Mouse (Mus musculus) adrenal gland, postnatal 10 days (tissue): Measurements from ENCODE around the gene Syt11. TPM values are rescaled to one million over a fixed set of nuclear protein-coding genes. Genes with fewer than 3 reads are reported as not detected.
"Not testable (repeated sequence)": the region's sequence is repeated elsewhere in the genome, so short reads cannot be mapped to it uniquely, and the experiment has no call there.

Source experiments
- DNase-seq: peaks from one replicate; pipeline ENCODE4 v3.0.0; 2021; ENCODE audit warnings: mixed read lengths
- long read RNA-seq, 2 experiments: library from polyadenylated mRNA; stranded (forward); transcript quantifications; one replicate each; pipeline ENCODE4 v2.0.0; 2021
- total RNA-seq, 2 experiments: library from RNA; stranded (reverse); gene quantifications; 2 replicates each; pipeline ENCODE4 v1.2.3; 2021

Syt11 gene
- total RNA-seq: 10 to 100 TPM; 10.5 to 18.4 TPM
- long read RNA-seq, experiment 1, full-length matches to known transcripts: 1 of 3 reads
- long read RNA-seq, experiment 1, partial matches to known transcripts: 0 of 3 reads
- long read RNA-seq, experiment 1, other reads (novel, unspliced or antisense): 2 of 3 reads
- long read RNA-seq, experiment 2, full-length matches to known transcripts: 1 of 4 reads
- long read RNA-seq, experiment 2, partial matches to known transcripts: 0 of 4 reads
- long read RNA-seq, experiment 2, other reads (novel, unspliced or antisense): 3 of 4 reads

GRCm38 (mm10) chr3:88774939-88775841 lies at the start of gene Syt11:
TSS of gene Syt11 (minus strand) at chr3:88775164.
- peak; percentile 30 for DNase-seq

- no peak for DNase-seq
Measured at GRCm38 (mm10) chr3:88803910-88804540, 29.1 kb upstream of the Syt11 start.

GRCm38 (mm10) chr3:88797507-88797906 lies 22.5 kb upstream of the Syt11 start:
- not testable (repeated sequence) for DNase-seq

- DNase-seq: not testable (repeated sequence)
Measured at GRCm38 (mm10) chr3:88788033-88788432, 13.1 kb upstream of the Syt11 start.

GRCm38 (mm10) chr3:88786805-88787204 lies 11.8 kb upstream of the Syt11 start:
- DNase-seq: not testable (repeated sequence)

DNA sequence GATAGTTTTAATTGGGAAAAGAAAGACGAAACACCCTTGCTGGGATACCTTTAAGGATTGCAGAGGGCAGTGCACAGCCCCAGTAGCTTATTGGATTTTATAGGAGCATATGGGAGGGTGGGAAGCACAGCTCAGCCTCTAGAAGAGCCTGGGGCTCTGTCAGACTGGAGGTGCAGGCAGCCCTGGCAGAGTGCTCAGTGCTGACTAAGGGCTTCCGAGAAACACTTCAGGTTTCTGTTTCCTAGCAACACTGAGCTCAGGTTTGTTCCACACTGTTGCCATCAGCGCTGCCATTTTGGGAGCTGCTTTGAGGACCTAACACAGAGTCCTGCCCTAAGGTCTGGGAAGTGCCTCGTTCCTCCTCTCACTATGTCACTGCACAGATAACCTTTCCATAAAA lies 11.4 kb upstream of the Syt11 start:
- DNase-seq: not testable (repeated sequence)

- no peak for DNase-seq
Measured at GRCm38 (mm10) chr3:88784889-88785288, 9.9 kb upstream of the Syt11 start.

GRCm38 (mm10) chr3:88773163-88773562 lies 1.8 kb downstream of the Syt11 start:
- not testable (repeated sequence) for DNase-seq

DNA sequence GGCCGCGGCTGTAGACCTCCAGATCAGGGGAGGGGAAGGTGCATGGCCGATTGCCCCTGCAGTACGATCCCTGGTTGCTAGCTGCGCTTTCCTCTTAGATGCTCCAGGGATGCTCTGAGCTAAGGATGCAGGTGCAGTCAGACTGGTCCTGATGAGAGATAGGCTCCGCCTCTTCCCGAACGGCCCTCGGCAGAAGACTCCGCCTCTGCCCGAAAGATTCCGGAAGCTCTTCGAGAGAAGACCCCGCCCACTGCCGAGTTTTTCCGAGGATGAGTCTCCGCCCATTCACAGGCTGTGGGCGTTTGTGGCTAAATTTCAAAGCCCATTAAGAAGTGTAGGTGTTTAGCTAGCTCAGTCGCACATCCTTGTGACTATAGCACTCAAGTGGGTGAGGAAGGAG lies 2.6 kb downstream of the Syt11 start:
- DNase-seq: peak; percentile 87

DNA sequence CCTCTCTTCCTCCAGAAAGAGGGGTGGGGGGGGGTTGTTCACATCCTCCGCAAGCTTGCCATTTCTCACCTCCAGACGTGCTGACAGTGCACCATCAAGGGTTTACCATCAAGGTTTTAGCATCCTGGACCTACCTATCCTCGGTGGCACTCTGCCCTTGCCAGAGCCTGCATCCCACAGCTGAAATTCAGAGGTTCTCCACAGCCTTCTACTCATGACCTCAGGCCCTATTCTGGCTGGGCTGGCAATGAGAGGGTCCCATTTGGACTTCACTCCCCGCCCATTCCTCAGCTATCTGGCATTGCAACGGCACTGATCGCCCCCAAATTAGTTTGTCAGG lies 3.1 kb downstream of the Syt11 start:
- not testable (repeated sequence) for DNase-seq

DNA sequence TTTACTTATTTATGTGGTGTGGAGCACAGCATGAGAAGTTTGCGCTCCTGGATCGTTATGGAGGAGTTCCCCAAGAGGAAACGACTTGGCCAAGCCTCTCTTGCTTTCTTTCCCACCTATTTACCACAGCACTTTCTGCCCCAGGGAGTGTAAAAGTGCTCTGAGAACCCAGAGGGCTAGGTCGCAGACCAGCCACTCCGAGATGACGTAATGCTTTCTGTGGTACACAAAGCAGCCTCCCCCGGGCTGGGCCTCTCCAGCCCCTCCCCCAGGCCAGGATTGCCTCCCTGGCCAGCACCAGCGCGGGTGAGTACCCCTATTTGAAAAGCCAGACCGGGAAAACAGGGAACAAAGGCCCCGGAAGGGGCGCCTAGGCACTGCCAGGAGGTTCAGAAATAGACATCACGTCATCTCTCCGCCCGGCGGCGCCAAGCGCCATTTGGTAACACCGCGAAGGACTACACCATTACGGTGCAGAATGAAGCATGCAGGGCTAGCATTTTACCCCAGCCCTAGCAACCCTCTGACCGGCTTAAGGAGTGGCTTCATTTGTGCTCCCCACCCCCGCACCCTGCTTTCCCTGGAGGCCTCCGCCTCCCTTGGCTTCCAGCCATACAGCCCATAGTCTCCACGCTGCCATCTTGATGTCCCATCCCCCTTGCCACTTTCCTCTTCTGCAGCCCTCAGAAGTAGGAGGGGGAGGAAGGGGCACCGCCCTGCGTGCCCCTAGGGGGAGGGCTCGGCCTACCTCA lies 3.6 kb downstream of the Syt11 start:
- DNase-seq: peak; percentile 56

GRCm38 (mm10) chr3:88762401-88762831 lies 12.5 kb downstream of the Syt11 start:
- no peak for DNase-seq

GRCm38 (mm10) chr3:88761619-88762018 lies 13.3 kb downstream of the Syt11 start:
- no peak for DNase-seq

DNA sequence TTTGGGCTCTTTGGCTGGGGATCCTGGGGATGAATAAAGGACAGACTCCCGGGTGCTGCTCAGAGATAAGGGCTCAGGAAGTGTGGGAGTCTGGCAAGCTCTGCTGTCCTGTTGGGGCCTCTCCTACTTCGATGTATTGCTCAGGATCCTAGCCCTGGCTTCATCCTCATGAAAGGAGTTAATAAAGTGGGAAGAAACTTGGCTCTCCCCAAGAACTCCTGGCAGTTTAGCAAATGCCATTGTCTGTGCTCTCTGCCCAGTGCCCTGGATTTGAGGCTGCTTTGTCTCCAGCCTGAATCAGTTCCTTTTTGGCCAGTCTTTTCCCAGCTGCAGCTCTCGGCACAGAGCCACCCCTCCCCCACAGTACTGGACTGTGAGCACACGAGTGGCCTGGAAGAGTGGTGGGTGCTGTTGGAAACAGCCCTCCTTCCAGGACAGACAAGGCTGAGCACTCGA lies 16.9 kb downstream of the Syt11 start:
- DNase-seq: peak; percentile 77

DNA sequence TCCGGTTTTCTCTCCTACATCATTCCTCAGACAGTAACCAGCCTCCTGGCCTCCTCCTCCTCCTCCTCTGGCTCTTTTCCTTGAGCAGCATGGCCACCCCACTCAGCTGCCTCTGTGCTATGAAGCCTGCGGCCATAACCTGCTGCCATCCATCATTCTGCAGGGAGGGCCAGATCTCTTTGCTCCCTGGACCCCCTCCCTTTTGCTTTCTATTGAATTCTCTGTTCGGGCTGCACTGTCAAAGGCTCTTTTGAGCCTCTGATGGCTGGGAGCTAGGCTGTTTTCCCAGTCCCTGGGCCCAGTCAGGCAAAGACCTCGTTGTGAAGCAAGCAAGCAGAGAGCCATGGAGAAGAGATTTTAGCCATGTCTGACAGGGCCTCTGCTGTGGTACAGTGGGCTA lies 18.7 kb downstream of the Syt11 start:
- no peak for DNase-seq

DNA sequence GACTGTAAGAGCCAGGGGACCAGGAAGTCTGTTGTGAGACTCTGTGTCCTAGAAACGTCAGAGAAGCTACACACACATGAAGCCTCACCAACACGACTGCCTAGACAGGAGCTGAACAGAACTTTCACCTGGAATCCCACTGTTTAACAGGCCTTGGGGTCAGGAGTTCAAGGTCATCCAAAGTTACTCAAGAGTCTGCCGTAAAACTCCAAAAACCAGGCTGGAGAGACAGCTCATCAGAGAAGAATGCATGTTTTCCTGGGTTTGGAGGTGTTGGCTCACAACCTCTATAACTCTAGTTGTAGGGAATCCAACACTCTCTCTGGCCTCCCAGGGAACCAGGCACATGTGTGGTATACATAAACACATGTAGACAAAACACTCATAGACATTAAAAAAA lies 19.4 kb downstream of the Syt11 start:
- DNase-seq: peak; percentile 17

DNA sequence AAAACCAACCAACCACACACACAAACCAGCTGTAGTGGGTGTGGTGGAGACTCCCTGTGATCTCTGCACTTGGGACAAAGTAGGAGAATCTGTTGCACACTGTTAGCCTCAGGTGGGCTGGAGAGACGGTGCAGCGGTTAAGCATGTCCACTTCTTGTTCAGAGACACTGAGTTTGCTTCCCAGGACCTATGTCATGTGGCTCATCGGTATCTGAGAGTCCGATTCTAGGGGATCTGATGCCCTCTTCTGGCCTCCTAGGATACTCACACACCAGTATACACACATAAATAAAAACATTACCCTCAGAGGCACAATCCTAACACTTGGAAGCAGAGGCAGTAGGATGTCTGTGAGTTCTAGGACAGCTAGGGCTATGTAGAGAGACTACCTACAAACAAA lies 20.7 kb downstream of the Syt11 start:
- DNase-seq: no peak

- no peak for DNase-seq
Measured at GRCm38 (mm10) chr3:88746871-88747231, 28.1 kb downstream of the Syt11 start.

DNA sequence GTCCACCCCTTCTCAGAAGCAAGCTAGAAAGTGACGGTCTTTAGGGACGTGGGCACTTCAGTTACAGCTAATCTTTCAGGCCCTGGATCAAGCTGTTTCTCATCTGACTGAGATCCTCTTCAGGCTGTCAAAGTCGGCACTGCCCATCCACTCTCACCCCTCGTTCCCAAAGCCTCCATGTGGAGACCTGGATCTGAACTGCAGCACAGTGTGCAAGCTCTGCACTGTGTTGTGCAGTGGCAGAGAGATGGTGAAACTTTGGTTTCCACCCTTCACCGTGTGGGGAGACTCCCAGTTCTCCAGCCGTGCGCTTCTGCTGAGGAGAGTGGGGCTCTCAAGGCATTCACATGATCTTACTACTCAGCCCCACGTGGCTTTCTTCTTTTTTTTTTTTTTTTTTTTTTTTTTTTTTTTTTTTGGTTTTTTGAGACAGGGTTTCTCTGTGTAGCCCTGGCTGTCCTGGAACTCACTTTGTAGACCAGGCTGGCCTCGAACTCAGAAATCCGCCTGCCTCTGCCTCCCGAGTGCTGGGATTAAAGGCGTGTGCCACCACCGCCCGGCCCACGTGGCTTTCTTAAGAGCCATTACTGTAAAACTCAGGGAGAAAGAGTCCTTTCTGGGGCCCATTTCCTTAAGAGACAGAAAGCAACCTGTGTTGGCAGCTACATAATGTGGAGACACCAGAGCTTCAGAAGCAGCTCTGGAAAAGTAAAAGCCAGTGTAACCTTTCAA lies 28.7 kb downstream of the Syt11 start:
- no peak for DNase-seq

- no peak for DNase-seq
Measured at GRCm38 (mm10) chr3:88745534-88745933, 29.4 kb downstream of the Syt11 start.

GRCm38 (mm10) chr3:88740147-88740546 lies 34.8 kb downstream of the Syt11 start:
- DNase-seq: no peak

- DNase-seq: peak; percentile 83
Measured at GRCm38 (mm10) chr3:88738641-88739040, 36.3 kb downstream of the Syt11 start.
